Mouse (Mus musculus): Measurements from ENCODE around the gene Syt2. TPM values are rescaled to one million over a fixed set of nuclear protein-coding genes. Genes with fewer than 3 reads are reported as not detected.
A peak's percentile ranks its signal among the peaks of the same experiment; 100 is the strongest.

Syt2 gene
- under 1 TPM in 1 of 4 experiments, not detected in 3; 0.30 TPM for total RNA-seq (2022)

DNA sequence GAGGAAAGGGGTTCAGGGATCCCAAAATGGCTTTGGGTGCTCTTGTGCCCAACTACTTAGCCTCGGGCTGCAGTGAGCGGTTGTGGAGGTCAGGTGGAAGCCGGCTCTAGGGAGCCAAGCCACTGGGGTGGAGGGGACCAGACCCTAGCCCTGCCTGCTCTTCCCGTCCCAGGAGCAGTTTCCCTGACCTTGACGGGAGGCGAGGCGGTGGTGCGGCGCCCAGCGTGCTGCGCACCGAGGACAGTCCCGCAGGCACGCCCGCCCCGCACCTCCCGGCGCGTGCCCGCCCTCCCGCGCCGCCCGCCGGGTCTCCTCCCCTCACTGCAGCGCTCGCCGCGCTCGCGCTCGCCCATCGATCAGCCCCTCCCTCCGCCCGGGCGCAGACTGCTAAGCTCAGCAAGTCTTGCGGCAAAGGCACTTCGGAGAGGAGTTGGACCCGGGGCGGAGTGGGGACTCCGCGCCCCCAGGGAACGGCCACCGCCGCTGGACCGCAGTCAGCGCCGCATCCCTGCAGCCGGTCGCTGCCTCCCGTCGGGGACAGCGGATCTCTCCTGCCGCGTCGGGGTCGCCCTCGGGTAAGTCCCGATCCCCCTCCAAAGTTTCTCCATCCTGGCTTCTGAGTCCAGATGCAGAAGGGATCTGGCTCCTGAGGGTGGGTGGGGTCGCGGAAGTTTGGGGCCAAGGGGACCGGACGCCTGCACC lies at the start of gene Syt2:
Gene Syt2, plus strand, starts transcription at position 417 of the 702 bp plus-strand sequence.
- DNase-seq (ENCODE audit: low spot score), result no peak

- no peak for DNase-seq (ENCODE audit: low spot score)
Measured at GRCm38 (mm10) chr1:134597339-134598054, 49.0 kb upstream of the Syt2 start.

GRCm38 (mm10) chr1:134604086-134604485 lies 42.4 kb upstream of the Syt2 start:
- no peak for DNase-seq (ENCODE audit: low spot score)

DNA sequence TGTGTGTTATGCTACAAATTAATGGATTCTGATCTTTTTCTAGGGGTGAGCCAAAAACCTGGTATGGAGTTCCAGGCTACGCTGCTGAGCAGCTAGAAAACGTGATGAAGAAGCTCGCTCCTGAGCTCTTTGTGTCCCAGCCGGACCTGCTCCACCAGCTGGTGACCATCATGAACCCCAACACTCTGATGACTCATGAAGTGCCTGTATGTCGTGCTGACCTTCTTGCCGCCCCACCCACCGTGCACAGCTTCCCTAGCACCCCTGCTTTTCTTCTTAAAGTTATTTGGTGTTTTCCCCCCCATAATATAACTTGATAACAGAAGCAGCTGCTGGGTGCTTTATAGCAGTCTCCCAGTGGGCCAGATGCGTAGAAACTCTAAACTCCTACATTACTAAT lies 40.8 kb upstream of the Syt2 start:
- no peak for DNase-seq (ENCODE audit: low spot score)

DNA sequence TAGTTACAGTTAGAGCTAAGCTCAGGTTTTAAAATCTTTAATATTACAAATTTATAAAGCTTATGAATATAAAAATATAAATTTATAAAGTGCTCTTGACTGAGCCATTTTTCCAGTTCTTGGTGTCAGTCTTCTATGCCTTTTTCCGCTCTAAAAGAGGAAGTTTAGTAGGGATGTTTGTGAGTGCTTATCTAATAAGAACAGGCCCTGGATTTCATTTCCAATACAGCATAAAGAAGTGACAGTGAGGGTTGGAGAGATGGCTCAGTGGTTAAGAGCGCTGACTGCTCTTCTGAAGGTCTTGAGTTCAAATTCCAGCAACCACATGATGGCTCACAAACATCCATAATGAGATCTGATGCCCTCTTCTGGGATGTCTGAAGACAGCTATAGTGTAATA lies 40.1 kb upstream of the Syt2 start:
- DNase-seq (ENCODE audit: low spot score), result no peak

- no peak for DNase-seq (ENCODE audit: low spot score)
Measured at GRCm38 (mm10) chr1:134607279-134607678, 39.2 kb upstream of the Syt2 start.

- DNase-seq (ENCODE audit: low spot score), result no peak
Measured at GRCm38 (mm10) chr1:134609172-134609571, 37.3 kb upstream of the Syt2 start.

DNA sequence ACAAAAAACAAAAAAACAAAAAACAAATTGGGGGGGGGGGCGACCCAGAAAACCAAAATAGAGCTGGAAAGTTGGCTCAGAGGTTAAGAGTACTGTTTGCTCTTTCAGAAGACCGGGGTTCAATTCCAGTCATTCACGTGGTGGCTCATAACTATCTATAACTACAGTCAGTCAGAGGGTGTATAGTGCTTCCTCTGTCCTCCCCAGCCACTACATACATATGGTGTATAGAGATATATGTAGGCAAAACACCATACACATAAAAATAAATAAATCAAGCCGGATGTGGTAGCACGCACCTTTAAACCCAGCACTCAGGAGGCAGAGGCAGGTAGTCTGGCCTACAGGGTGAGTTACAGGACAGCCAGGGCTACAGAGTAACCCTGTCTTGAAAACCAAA lies 31.9 kb upstream of the Syt2 start:
- no peak for DNase-seq (ENCODE audit: low spot score)

- DNase-seq (ENCODE audit: low spot score), result no peak
Measured at GRCm38 (mm10) chr1:134614988-134615387, 31.5 kb upstream of the Syt2 start.

DNA sequence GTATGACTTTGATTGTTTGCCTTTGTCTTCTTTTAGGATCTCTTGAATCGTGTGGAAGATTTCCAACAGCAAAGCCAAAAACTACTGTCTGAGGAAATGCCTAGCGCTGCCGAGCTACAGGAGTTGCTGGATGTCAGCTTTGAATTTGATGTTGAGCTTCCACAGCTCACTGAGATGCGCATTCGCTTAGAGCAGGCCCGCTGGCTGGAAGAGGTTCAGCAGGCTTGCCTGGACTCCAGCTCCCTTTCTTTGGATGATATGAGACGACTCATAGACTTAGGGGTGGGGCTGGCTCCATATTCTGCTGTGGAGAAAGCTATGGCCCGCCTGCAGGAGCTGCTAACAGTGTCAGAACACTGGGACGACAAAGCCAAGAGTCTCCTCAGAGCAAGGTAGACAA lies 28.8 kb upstream of the Syt2 start:
- DNase-seq (ENCODE audit: low spot score), result no peak

GRCm38 (mm10) chr1:134625325-134625724 lies 21.2 kb upstream of the Syt2 start:
- DNase-seq (ENCODE audit: low spot score), result no peak

- DNase-seq (ENCODE audit: low spot score), result no peak
Measured at GRCm38 (mm10) chr1:134629455-134629854, 17.0 kb upstream of the Syt2 start.

DNA sequence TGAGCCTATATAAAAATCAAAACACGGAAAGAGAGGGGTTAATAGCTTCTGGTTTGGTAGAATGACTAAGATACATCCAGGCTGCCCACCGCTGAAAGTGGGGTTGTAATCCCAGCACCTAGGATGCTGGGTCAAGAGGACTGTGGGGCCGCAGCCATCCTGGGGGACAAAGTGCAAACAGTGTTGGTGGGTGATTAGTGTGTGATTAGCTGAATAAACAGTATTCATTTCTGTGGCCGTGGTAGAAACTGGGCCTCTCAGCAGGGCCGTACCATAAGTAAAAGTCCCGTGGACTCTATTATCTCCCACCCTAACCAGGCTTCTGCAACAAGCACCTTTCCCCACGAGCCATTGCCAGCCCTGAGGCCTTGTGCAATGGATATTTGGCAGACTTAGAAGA lies 12.2 kb upstream of the Syt2 start:
- no peak for DNase-seq (ENCODE audit: low spot score)

DNA sequence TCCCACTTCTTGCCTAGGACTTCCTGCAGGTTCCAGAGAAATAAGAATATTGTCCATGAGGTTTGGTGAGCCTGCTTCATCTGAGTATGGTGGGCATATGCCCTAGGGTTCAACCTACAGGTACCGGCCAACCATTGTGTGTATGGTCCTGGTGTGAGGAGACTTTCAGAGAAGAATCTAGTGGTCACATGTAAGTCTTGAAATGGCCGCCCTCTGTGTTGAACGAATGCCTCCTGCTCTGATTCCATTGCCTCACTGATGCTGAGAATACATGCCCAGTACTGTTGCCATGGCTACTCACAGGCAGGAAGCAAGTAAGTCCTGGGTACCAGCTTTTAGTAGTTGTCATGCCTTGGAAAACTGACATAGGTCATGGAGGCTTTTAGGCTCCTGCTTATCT lies 10.2 kb upstream of the Syt2 start:
- DNase-seq (ENCODE audit: low spot score), result no peak

DNA sequence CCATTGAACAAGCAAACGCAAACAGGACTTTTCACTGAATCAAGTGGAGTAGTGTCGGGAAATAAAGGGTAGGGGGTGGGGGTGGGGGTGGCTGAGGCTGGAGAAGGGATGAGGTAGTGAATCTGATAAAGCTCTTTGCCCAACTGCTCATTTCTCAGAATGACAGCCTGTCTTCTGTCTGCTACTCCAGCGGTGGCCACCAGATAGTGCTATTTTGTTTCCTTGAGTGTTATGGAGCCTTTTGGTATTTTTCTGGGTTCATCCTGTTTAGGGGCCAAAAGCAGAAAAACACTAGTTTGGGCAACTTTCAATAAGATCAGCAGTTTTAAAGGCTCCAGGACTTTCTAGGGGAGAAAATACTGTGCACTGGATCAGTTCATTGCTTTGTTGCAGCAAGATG lies 9.8 kb upstream of the Syt2 start:
- DNase-seq (ENCODE audit: low spot score), result no peak

DNA sequence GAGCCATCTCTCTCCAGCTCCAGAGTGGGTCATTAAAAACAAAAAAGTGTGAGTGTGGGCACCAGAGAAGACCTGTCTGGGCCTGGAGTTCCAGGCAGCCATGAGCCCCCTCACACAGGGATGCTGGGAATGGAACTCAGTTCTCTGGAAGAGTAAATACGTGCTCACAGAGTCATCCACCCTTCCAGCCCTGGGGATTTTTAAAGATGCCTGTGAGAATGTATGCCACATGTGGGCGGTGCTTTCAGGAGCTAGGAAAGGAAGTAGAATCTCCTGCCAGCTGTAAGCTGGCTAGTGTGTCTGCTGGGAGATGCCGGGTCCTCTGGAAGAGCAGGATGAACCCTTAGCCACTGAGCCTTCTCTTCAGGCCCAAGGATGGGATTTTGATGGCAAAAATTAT lies 8.4 kb upstream of the Syt2 start:
- DNase-seq (ENCODE audit: low spot score), result no peak

GRCm38 (mm10) chr1:134638522-134638921 lies 8.0 kb upstream of the Syt2 start:
- DNase-seq (ENCODE audit: low spot score), result peak; percentile 28

GRCm38 (mm10) chr1:134639460-134639859 lies 7.0 kb upstream of the Syt2 start:
- no peak for DNase-seq (ENCODE audit: low spot score)

GRCm38 (mm10) chr1:134641507-134641906 lies 5.0 kb upstream of the Syt2 start:
- DNase-seq (ENCODE audit: low spot score), result no peak

- DNase-seq (ENCODE audit: low spot score), result no peak
Measured at GRCm38 (mm10) chr1:134643702-134644101, 2.8 kb upstream of the Syt2 start.

DNA sequence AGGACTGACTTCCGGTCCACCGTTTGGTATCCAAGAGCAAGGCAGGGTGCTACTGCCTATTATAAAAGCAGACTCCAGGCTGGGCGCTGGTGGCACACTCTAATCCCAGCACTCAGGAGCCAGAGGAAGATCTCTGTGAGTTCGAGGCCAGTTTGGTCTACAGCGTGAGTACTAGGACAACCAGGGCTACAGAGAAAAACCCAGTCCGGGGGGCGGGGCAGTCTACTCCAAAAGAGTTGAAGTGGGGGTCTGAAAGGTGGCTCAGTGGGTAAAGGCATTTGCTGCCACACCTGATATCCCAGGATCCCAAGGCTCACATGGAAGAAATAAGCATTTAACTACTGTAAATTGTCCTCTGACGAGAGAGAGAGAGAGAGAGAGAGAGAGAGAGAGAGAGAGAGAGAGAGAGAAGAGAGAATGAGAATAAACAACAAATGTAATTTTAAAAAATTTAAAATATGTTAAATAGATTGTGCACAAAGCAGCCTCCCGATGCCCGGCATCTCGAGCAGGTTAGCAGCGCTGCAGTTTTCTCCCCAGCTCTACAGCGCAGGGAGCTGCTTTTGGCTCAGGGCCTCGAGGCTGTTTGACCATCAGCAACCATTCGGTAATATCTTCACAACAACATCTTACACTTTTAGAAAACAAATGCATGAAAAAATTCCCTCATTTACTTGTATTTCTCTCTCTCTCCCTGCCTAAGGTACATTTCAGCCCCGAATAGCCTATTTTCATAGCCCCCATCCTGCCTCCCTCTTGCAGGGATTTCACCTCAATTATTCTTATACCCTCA lies 873 bp upstream of the Syt2 start:
- no peak for DNase-seq (ENCODE audit: low spot score)

GRCm38 (mm10) chr1:134646963-134647282 lies 446 bp downstream of the Syt2 start:
- no peak for DNase-seq (ENCODE audit: low spot score)

DNA sequence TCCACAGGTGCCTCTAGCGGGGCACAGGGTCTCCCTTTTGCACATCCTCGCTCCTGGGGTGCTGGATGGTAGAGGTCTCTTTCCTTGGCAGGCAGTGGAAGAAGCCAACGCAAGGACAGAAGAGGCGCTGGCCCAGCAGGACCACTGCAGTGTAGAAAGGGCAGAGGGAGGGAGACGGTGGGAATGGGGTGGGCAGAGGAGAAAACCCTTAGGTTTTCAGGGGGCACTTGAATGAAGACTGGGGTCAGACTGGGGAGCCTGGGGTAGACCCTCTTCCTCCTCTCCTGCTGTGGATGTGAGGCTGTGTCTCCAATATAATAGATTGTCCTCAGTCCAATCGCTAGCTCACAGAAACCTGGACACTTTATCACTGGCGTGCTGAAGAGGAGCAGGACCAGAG lies 1.1 kb downstream of the Syt2 start:
- no peak for DNase-seq (ENCODE audit: low spot score)

All from heart, adult 8-10 months (tissue).